Mouse (Mus musculus): ENCODE measurements around the gene Cilp.

Cilp gene

GRCm38 (mm10) chr9:65293580-65293972, 28.6 kb downstream of the Cilp start:
- DNase-seq (ENCODE audit: low read depth, low spot score) = no peak

GRCm38 (mm10) chr9:65293973-65294715, 29.2 kb downstream of the Cilp start, which contains the start of gene Clpx:
Gene Clpx (plus strand): TSS chr9:65294260.
- DNase-seq (ENCODE audit: low read depth, low spot score) = peak; percentile 99

DNA sequence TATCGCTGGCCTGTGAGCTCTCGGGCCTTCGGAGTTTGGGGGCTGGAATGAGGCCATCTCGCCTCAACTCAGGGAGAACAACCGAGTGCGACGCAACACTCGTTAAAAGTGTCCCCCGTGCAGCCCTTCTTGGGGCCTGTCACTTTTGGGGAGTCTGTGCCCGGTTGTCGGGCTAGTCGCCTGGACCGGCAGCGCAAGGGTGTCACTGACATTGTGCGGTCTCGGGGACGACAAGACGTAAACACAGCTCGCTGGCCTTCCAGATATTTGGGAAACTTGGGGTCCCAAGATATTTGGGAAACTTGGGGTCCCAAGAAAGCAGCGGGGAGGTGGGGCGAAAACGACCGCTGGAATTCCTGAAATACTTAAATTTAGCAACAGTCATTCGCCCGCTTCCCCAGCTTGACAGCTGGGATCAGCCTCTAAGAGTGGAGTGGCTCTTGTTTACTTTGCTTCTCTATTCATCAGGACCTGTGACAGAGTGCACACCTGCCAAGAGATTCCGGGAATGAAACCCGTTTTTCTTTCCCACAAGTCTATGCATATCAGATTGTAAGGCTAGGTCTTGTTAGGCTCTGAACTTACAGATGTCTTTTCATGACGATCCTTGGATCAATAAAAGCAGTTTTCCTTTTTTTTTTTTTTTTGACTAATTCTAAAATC, 29.9 kb downstream of the Cilp start:
- DNase-seq (ENCODE audit: low read depth, low spot score) = no peak

DNA sequence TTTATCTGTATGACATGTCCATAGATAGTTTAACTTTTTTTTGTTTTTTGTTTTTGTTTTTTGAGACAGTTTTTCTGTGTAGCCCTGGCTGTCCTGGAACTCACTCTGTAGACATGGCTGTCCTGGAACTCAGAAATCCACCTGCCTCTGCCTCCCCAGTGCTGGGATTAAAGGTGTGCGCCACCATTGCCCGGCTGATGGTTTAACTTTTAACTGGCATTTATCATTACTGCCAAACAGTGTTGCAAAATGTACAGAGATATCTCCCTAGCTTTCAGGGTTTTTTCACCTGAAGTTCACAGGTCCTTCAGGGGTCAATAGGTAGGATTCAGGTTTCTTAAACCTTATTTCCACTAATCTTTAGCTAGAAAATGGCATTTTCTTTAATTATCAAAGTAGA, 32.1 kb downstream of the Cilp start:
- no peak for DNase-seq (ENCODE audit: low read depth, low spot score)

- DNase-seq (ENCODE audit: low read depth, low spot score) = no peak
These were observed 33.8 kb downstream of the Cilp start for GRCm38 (mm10) chr9:65298761-65299160.

DNA sequence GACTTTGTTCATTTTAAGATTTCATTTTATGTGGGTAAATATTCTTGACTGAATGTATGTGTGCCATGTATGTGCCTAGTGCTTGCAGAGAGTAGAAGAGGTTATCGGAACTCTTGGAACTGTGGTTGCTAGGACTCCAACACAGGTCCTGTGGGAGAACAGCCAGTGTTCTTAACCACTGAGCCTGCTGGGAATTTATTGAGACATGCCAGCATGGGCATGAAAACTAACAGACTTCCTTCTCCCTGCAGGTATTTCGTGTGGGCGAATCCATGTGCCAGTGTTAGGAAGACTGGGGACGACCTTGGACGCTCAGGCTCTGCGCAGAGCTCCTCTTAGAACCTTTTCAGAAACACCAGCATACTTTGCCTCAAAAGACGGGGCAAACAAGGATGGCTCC, 34.7 kb downstream of the Cilp start:
- DNase-seq (ENCODE audit: low read depth, low spot score) = no peak

DNA sequence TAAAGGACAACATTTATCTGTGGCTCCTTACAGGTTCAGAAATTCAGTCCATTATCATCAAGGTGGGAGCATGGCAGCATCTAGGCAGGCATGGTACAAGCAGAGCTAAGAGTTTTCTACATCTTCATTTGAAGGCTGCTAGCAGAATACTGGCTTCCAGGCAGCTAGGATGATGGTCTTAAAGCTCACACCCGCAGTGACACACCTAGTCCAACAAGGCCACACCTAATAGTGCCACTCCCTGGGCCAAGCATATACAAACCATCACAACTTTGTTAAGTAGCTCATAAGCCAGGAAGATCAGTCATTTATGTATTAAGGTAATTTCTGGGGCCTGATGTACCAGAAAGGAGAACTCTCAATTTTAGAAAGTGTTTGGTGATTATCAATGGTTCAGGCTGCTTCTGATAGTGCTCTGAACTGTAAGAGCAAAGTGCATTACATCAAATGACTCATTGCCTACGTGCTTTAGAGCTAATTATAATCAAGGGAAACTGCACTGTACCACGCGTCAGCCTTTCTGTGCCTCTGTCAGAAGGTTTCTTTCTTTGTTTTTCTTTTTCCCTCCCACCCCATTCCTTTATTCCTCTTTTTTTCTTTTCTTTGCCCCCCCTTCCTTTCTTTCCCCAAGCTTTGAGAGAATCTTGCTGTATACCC, 37.5 kb downstream of the Cilp start:
- DNase-seq (ENCODE audit: low read depth, low spot score) = peak; percentile 41

DNA sequence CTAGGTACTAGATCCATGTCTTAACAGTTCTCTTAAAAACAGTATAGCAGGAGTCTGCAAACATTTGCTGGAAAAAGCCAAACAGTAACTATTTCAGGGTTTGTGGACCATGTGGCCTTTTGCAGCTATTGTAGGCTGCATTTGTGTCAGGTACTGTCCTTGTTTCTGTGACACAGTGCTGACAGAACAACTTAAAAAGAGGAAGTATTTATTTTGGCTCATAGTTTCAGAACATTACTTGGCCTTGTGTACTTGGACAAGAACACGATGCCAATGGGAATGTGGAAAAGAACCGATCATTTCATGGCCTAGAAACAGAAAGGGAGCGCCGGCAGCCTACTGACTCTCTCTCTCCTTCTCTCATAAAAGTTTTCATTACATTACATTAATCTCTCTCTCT, 38.6 kb downstream of the Cilp start:
- peak; percentile 12 for DNase-seq (ENCODE audit: low read depth, low spot score)

DNA sequence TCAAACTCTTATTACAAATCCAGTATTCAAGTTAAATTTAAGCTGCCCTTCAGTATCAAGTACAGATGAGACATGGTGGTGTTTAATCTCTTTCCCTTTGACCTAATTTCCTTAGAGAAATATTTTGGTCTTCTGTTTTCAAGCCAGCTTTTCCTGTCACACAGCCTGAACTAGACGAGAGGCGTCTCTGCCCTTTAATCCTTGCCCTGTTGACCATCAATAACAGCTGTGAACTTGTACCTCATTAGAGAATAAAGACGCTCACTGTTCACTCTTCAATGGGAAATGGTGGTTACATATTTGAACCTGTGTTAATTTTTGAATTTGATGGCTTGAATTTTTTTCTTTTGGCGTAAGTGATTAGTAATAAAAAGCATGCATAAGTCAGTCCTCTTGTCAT, 39.3 kb downstream of the Cilp start:
- no peak for DNase-seq (ENCODE audit: low read depth, low spot score)

- DNase-seq (ENCODE audit: low read depth, low spot score) = no peak
These were observed 41.7 kb downstream of the Cilp start for GRCm38 (mm10) chr9:65306672-65307071.

DNA sequence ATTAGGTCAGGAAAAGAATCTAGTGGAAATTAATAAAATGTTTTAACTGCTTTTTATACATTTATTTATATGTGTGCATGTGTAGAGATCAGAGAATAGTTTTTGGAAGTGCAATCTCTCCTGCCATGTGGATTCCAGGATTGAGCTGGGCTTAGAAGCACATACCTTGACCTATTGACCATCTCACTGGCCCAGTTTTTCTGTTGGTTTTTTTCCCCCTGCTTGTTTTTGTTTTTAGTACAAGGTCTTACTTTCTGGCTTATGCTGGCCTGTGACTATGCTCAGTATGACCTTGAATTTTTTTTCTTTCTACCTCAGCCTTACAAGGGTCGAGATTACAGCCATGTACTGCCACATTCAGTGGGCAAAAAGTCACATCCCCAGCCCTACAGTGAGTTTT, 43.0 kb downstream of the Cilp start:
- no peak for DNase-seq (ENCODE audit: low read depth, low spot score)

DNA sequence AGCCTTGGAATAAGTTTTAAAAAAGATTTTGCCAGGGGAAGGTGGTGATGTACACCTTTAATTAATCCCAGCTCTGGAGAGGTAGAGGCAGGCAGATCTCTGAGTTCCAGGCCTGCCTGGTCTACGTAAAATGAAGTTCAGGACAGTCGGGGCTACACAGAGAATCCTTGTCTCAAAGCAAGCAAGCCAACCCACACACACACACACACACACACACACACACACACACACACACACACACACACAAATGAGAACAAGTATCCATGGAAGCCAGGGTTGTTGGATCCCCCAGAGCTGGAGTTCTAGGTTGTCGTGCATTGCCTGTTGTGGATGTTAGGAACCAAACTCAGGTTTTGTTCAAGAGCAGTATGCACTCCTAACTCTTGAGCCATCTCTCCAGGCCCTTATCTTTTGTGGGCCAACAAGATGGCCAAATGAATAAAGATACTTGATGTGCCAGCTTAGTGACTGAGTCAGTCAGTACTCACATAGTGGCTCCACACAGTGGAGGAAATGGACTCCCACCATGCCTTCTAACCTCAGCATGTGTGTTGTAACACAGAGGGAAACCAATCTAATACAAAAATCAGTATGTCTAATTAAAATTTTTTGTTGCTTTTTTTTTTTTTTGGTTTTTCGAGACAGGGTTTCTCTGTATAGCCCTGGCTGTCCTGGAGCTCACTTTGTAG, 47.8 kb downstream of the Cilp start:
- no peak for DNase-seq (ENCODE audit: low read depth, low spot score)

GRCm38 (mm10) chr9:65313846-65314245, 48.9 kb downstream of the Cilp start:
- DNase-seq (ENCODE audit: low read depth, low spot score) = no peak

DNA sequence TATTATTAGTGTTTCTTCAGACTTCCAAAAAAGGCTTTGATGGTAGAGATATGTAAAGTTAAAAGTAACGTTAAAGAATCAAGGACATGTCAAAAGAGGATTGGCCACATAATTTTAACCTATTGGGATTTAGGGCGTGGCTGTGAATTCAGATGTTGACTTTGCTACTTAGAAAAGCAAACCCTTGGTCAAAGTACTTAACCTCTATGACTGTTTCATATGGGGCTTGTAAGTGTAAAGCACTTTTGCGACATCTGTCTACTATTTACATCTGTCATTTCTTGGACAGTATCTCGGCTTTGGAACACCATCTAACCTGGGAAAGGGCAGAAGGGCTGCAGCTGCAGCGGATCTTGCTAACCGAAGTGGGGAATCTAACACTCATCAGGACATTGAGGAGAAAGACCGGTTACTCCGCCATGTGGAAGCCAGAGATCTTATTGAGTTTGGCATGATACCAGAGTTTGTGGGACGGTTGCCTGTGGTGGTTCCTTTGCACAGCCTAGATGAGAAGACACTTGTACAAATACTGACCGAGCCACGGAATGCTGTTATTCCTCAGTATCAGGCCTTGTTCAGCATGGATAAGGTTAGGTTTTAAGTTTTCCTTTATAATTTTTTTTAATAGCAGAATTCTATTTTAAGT, 57.4 kb downstream of the Cilp start:
- no peak for DNase-seq (ENCODE audit: low read depth, low spot score)

DNA sequence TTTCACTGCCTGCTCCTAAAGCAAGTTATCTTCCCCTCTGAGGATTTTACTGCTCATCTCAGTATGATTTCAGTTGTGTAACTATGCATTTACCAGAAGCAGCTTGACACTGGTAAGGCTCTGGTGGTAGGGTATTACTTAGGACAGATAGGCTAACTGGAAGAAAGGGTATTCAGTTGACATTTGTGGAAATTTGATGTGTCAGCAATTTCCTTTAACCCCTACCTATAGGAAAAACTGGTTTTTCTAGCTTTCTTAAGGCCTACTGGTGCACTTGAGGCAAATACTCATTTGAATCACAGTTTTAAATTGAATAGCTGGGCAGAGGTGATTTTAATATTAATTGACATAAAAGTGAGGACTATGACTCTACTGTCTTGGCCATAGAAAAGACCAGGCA, 61.0 kb downstream of the Cilp start:
- DNase-seq (ENCODE audit: low read depth, low spot score) = no peak

- no peak for DNase-seq (ENCODE audit: low read depth, low spot score)
These were observed 62.4 kb downstream of the Cilp start for GRCm38 (mm10) chr9:65327371-65327770.
